Mouse (Mus musculus) hindbrain, embryonic 14.5 days (tissue): ENCODE measurements around the gene Plekhm3. TPM values are rescaled to one million over a fixed set of nuclear protein-coding genes. Genes with fewer than 3 reads are reported as not detected.

Experiments
- ATAC-seq: fragments of 200-750 bp; cut with Nextera tagmentation; 2 replicates; pipeline ENCODE4 v1.8.0; 2017; ENCODE audit warnings: moderate number of reproducible peaks, mild to moderate bottlenecking, moderate TSS enrichment, moderate library complexity; ENCODE audit not compliant: low FRiP score
- DNase-seq: peaks from one replicate; pipeline ENCODE4 v3.0.0-alpha.2; 2015; ENCODE audit warnings: low spot score
- H3K27ac ChIP-seq: fragments of 300-500 bp; sonication (generic); 2 replicates; pipeline ENCODE4 v1.5.1; 2014; ENCODE audit warnings: mild to moderate bottlenecking, moderate library complexity
- H3K27me3 ChIP-seq: fragments of 300-500 bp; sonication (generic); 2 replicates; pipeline ENCODE4 v1.6.1; 2014; ENCODE audit warnings: mild to moderate bottlenecking, low read length, mixed read lengths; ENCODE audit not compliant: control insufficient read depth, insufficient read depth
- H3K36me3 ChIP-seq: fragments of 300-500 bp; sonication (generic); replicated peaks from 2 replicates; pipeline ENCODE4 v1.6.1; 2014; ENCODE audit not compliant: control insufficient read depth, insufficient read depth
- H3K4me1 ChIP-seq: fragments of 300-500 bp; sonication (generic); replicated peaks from 2 replicates; pipeline ENCODE4 v1.6.1; 2014; ENCODE audit warnings: antibody characterized with exemption, low read length, mixed read lengths; ENCODE audit not compliant: control insufficient read depth, insufficient read depth
- H3K4me2 ChIP-seq: fragments of 300-500 bp; sonication (generic); replicated peaks from 2 replicates; pipeline ENCODE4 v1.6.1; 2014; ENCODE audit warnings: mild to moderate bottlenecking, moderate library complexity
- H3K4me3 ChIP-seq: fragments of 300-500 bp; sonication (generic); replicated peaks from 2 replicates; pipeline ENCODE4 v1.5.1; 2014; ENCODE audit warnings: mild to moderate bottlenecking, low read length
- H3K9ac ChIP-seq: fragments of 300-500 bp; sonication (generic); 2 replicates; pipeline ENCODE4 v1.6.1; 2014
- H3K9me3 ChIP-seq: fragments of 300-500 bp; sonication (generic); 2 replicates; pipeline ENCODE4 v1.6.1; 2016; ENCODE audit warnings: low read length; ENCODE audit not compliant: control insufficient read depth
- WGBS: fragments of 180-500 bp; shearing (Covaris S2); extraction: QIAGEN DNeasy Blood & Tissue Kit; methylation state at CpG from one replicate; pipeline ENCODE4 v1.1.7; 2014; 5-methylcytosine and 5-hydroxymethylcytosine counted together
- polyA plus RNA-seq: library from polyadenylated mRNA; unstranded; fragments of >200 nt; fragmentation: Nextera tagmentation; extraction: Ambion mirVana; gene quantifications from 2 replicates; pipeline ENCODE4 v1.2.1, GENCODE M21; 2014

The Plekhm3 gene
- polyA plus RNA-seq, 1 experiment from 2014 or later: 9.1 TPM

DNA sequence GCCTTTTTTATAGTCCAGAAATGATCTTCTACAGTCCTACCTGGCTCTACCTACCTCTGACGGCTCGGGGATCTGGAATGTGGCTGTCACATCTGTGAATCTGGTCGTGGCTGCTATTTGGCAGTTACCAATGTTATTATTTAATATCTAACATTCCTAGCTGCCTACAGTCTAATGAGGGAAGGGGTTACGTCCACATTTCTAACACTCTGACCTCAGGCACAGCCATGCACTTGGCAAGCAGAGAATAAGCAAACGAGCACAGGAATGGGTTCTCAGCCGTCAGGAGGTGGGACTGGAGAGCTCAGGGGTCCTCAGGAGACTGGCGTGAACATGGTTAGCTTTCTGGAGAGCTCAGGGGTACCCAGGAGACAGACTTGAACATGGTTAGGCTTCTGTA lies 38.7 kb downstream of the Plekhm3 start:
- DNase-seq: no peak
- H3K4me1 ChIP-seq: peaks cover 6% of the 10 kb centered on the region
- H3K36me3 ChIP-seq: peaks cover 10% of the 10 kb centered on the region; the same call in 1 of the 2 replicates
- H3K9ac ChIP-seq: no peak overlapping the region
- no peaks in the 10 kb centered on the region for H3K9me3 ChIP-seq
- no peak overlapping the region for H3K27ac ChIP-seq
- 0 out of 2 replicates have a peak, but pooled peaks cover 12% of the 10 kb centered on the region for H3K27me3 ChIP-seq
- no peak for ATAC-seq
- no peak overlapping the region for H3K4me3 ChIP-seq
- 80% methylated on average over 7 of the region's 7 CpGs for WGBS
- no peak overlapping the region for H3K4me2 ChIP-seq

- Histone ChIP-seq H3K9me3 (no peaks in the 10 kb centered on the region), H3K27ac (no peak overlapping the region), H3K4me3 (no peak overlapping the region), H3K27me3 (0 out of 2 replicates have a peak, but pooled peaks cover 12% of the 10 kb centered on the region), H3K4me1 (peaks cover 6% of the 10 kb centered on the region), H3K36me3 (peaks cover 9% of the 10 kb centered on the region; the same call in 1 of the 2 replicates), H3K4me2 (no peak overlapping the region), H3K9ac (no peak overlapping the region)
- DNase-seq (no peak), ATAC-seq (no peak; the same call in 1 of the 2 replicates)
- WGBS: 12% methylated on average over 5 of the region's 5 CpGs
Measured at GRCm38 (mm10) chr1:64916884-64917507, 39.6 kb downstream of the Plekhm3 start.

- H3K27ac ChIP-seq: no peak overlapping the region
- DNase-seq (no peak), ATAC-seq (no peak)
- WGBS: 92% methylated on average over 3 of the region's 3 CpGs
- no peak overlapping the region for H3K4me2 ChIP-seq
- H3K27me3 ChIP-seq: 0 out of 2 replicates have a peak, but pooled peaks cover 12% of the 10 kb centered on the region
- H3K36me3 ChIP-seq: no peaks in the 10 kb centered on the region
- peaks cover 6% of the 10 kb centered on the region for H3K4me1 ChIP-seq
- H3K9ac ChIP-seq: no peak overlapping the region
- no peaks in the 10 kb centered on the region for H3K9me3 ChIP-seq
- H3K4me3 ChIP-seq: no peak overlapping the region
Measured at GRCm38 (mm10) chr1:64914356-64914755, 42.3 kb downstream of the Plekhm3 start.

DNA sequence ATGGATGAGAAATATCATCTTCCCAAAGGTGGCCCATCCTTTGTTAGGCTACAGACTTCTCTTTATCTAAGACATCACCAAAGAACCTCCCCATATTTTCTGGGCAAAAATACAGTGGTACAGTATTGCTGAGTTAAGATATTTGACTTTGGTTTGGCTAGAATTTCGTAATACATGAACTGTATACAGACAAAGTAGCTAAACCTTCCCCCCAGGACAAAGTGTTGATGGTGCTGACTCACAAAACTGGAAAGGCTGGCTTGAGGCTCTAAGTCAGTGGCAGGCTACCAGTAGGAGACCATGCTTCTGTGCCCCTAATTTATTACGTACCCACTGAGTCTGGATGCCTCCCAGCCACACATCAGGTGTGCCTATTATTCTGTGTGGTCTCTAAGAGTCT lies 48.9 kb downstream of the Plekhm3 start:
- Histone ChIP-seq H3K36me3 (no peaks in the 10 kb centered on the region), H3K9ac (no peak overlapping the region), H3K27ac (no peak overlapping the region), H3K27me3 (no peaks in the 10 kb centered on the region), H3K4me2 (no peak overlapping the region), H3K4me3 (no peak overlapping the region), H3K4me1 (no peaks in the 10 kb centered on the region), H3K9me3 (no peaks in the 10 kb centered on the region)
- ATAC-seq (no peak), DNase-seq (no peak)
- WGBS: 83% methylated on average over 2 of the region's 2 CpGs

DNA sequence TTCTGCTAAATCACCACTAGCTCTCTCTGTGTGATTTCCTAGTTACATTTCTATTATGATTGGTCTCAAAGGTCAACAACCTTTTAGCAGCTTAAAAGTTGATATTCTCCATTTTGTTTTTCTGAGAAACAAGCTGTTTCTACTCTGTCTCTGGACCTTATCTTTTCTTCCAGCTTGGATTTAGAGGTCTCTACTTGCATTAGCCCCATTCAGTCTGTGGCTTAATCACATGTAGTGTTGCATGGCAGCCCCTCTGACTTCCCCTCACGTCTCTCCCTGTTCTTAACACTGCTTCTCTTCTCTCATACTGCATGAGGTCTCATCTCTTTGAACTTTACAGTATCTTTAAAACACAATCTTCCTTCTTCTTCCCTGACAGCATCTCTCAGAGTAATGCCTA lies 50.4 kb downstream of the Plekhm3 start:
- Histone ChIP-seq H3K27me3 (no peaks in the 10 kb centered on the region), H3K36me3 (no peaks in the 10 kb centered on the region), H3K27ac (no peak overlapping the region), H3K9me3 (no peaks in the 10 kb centered on the region), H3K4me3 (no peak overlapping the region), H3K4me1 (no peaks in the 10 kb centered on the region), H3K9ac (no peak overlapping the region), H3K4me2 (no peak overlapping the region)
- WGBS: 83% methylated on average over 1 of the region's 1 CpGs
- DNase-seq: no peak
- ATAC-seq: no peak

- DNase-seq: no peak
- H3K4me1 ChIP-seq: no peaks in the 10 kb centered on the region
- H3K27me3 ChIP-seq: no peaks in the 10 kb centered on the region
- no peak for ATAC-seq
- H3K9ac ChIP-seq: no peak overlapping the region
- H3K4me3 ChIP-seq: no peak overlapping the region
- H3K27ac ChIP-seq: no peak overlapping the region
- H3K4me2 ChIP-seq: no peak overlapping the region
- no peaks in the 10 kb centered on the region for H3K36me3 ChIP-seq
- no peaks in the 10 kb centered on the region for H3K9me3 ChIP-seq
- WGBS: 83% methylated on average over 4 of the region's 4 CpGs
Measured at GRCm38 (mm10) chr1:64903415-64903814, 53.2 kb downstream of the Plekhm3 start.

- 67% methylated on average over 2 of the region's 2 CpGs for WGBS
- H3K4me2 ChIP-seq: no peak overlapping the region
- ATAC-seq (no peak), DNase-seq (no peak)
- no peak overlapping the region for H3K9ac ChIP-seq
- no peaks in the 10 kb centered on the region for H3K27me3 ChIP-seq
- no peak overlapping the region for H3K27ac ChIP-seq
- H3K4me1 ChIP-seq: no peaks in the 10 kb centered on the region
- no peak overlapping the region for H3K4me3 ChIP-seq
- H3K36me3 ChIP-seq: no peaks in the 10 kb centered on the region
- no peaks in the 10 kb centered on the region for H3K9me3 ChIP-seq
Measured at GRCm38 (mm10) chr1:64902804-64903203, 53.8 kb downstream of the Plekhm3 start.

DNA sequence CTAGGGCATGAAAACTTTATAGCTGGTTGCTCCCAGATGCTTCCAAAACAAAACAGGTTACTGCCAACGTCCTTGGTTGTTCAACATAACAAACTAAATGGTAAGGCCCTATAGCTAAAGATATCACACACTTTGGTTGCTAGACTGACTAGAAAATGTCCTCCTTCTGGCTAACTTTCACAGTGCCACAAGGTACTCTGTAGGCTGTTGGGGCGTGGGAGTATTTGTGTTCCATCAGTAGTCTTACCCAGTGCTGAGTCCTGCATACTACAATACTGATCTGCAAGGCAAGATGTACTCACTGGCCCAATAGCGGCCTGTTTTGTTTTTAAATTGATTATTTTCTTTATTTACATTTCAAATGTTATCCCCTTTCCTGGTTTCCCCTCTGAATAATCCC lies 56.9 kb downstream of the Plekhm3 start:
- Histone ChIP-seq H3K9ac (no peak overlapping the region), H3K9me3 (no peaks in the 10 kb centered on the region), H3K27me3 (no peaks in the 10 kb centered on the region), H3K4me2 (no peak overlapping the region), H3K4me3 (no peak overlapping the region), H3K27ac (no peak overlapping the region), H3K4me1 (no peaks in the 10 kb centered on the region), H3K36me3 (no peaks in the 10 kb centered on the region)
- no peak for ATAC-seq
- DNase-seq: no peak
- WGBS: 91% methylated on average over 3 of the region's 3 CpGs

DNA sequence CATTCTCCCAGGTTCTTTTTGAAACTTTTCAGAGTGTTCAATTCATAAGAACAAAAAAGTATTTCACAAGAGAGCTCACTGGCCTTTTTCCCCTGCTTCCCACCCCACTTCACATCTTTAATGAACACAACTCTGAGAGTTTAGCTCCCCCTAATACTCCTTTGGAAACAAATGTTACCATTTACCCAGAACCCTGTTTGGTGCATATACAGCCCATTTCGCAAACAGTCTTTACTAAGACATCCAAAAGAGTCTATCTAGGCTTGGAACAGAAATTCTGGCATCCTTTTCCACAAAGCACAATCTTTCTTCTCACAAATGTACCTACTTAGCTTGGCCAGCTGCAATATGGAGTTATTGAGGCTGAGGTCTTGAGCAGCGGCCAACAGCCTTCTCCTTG lies 59.1 kb downstream of the Plekhm3 start:
- no peak overlapping the region for H3K27ac ChIP-seq
- H3K4me1 ChIP-seq: no peaks in the 10 kb centered on the region
- 93% methylated on average over 2 of the region's 2 CpGs for WGBS
- no peak overlapping the region for H3K4me2 ChIP-seq
- DNase-seq (no peak), ATAC-seq (no peak)
- no peaks in the 10 kb centered on the region for H3K9me3 ChIP-seq
- no peaks in the 10 kb centered on the region for H3K27me3 ChIP-seq
- no peak overlapping the region for H3K9ac ChIP-seq
- H3K36me3 ChIP-seq: no peaks in the 10 kb centered on the region
- H3K4me3 ChIP-seq: no peak overlapping the region

- Histone ChIP-seq H3K9ac (no peak overlapping the region), H3K36me3 (no peaks in the 10 kb centered on the region), H3K27me3 (no peaks in the 10 kb centered on the region), H3K27ac (no peak overlapping the region), H3K4me2 (no peak overlapping the region), H3K9me3 (no peaks in the 10 kb centered on the region), H3K4me1 (no peaks in the 10 kb centered on the region), H3K4me3 (no peak overlapping the region)
- DNase-seq: no peak
- no peak for ATAC-seq
- 90% methylated on average over 7 of the region's 7 CpGs for WGBS
Measured at GRCm38 (mm10) chr1:64893806-64894205, 62.8 kb downstream of the Plekhm3 start.
